Mouse (Mus musculus): ENCODE results near the gene Cmtr1. TPM values are rescaled to one million over a fixed set of nuclear protein-coding genes. Genes with fewer than 3 reads are reported as not detected.

The Cmtr1 gene
- polyA plus RNA-seq, 1 experiment: 23.8 TPM

DNA sequence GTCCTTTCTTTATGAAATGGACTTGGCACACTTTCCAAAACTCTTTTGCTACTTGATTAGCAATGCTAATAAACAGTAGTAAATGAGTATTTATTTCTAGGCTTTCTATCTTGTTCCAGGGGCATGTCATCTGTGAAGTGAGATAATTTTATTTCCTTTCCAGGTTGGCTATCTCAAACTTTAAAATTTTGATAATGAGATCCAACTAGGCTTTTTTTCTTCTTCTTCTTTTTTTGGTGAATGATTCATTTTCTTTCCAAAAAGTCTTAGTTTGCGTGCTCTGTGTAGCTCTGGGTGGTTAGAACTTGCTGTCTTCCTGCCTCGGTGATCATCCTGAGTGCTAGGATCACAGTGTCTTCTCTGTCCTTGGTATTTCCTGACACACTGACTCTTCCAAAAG lies 32.4 kb downstream of the Cmtr1 start:
- no peak for TF ChIP-seq CTCF (IDR thresholded peaks at IDR 0.05; ENCODE audit: control insufficient read depth, insufficient read depth, insufficient replicate concordance, low read depth, low read length)
- TF ChIP-seq POLR2A (IDR thresholded peaks at IDR 0.05; ENCODE audit: control insufficient read depth, low read depth, low read length): no peak
- Histone ChIP-seq H3K4me1 (ENCODE audit: control insufficient read depth, insufficient read depth, low read length) (peaks cover 2% of the 10 kb centered on the region), H3K4me3 (ENCODE audit: control insufficient read depth, low read depth, low read length) (no peak overlapping the region), H3K27ac (ENCODE audit: control insufficient read depth, insufficient read depth, low read depth, low read length) (no peak overlapping the region), H3K27me3 (ENCODE audit: control insufficient read depth, insufficient read depth, low read length) (no peaks in the 10 kb centered on the region), H3K36me3 (ENCODE audit: control insufficient read depth, insufficient read depth, low read length) (peaks cover 10% of the 10 kb centered on the region)

DNA sequence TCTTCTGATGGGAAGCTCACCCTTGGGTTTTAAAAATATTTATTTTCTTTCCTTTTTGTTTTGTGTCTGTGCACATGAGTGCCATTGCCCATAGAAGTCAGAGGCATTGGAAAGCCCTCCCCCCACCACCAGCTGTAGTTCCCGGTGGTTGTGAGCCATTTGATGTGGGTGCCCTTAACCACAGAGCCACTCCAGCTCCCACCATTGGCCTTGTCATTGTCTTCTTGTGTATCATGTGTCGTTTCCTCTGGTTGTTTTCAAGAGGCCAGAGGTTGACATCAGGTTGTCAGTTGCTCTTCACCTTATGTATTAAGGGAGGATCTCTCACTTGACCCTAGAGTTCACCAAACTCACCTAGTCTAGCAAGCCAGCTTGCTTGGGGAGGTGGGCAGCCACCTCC lies 33.2 kb downstream of the Cmtr1 start:
- H3K4me3 ChIP-seq (ENCODE audit: control insufficient read depth, low read depth, low read length): no peak overlapping the region
- H3K27ac ChIP-seq (ENCODE audit: control insufficient read depth, insufficient read depth, low read depth, low read length): no peak overlapping the region
- H3K4me1 ChIP-seq (ENCODE audit: control insufficient read depth, insufficient read depth, low read length): peaks cover 2% of the 10 kb centered on the region
- H3K27me3 ChIP-seq (ENCODE audit: control insufficient read depth, insufficient read depth, low read length): no peaks in the 10 kb centered on the region
- H3K36me3 ChIP-seq (ENCODE audit: control insufficient read depth, insufficient read depth, low read length): peaks cover 13% of the 10 kb centered on the region
- TF ChIP-seq CTCF (IDR thresholded peaks at IDR 0.05; ENCODE audit: control insufficient read depth, insufficient read depth, insufficient replicate concordance, low read depth, low read length) (no peak), POLR2A (IDR thresholded peaks at IDR 0.05; ENCODE audit: control insufficient read depth, low read depth, low read length) (no peak)

DNA sequence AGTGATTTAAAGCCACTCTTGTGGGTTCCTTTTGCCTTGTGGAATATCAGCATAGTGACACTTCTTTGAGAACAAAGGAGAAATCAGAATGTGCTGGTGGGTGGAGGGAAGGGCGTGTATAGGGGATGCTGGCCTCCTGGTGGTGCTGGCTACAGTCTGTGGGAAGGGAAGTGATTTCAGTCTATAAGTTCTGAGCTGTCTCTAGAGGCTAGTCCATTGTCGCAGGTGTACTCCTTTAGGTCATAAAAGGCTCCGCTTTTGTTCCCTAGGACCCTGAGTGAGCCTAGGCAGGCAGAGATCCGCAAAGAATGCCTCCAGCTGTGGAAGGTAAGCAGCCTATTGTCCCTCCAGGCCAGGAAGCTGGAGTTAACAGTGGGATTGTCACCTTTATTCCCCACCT lies 34.1 kb downstream of the Cmtr1 start:
- H3K4me1 ChIP-seq (ENCODE audit: control insufficient read depth, insufficient read depth, low read length): peaks cover 1% of the 10 kb centered on the region
- no peak overlapping the region for H3K4me3 ChIP-seq (ENCODE audit: control insufficient read depth, low read depth, low read length)
- no peaks in the 10 kb centered on the region for H3K27me3 ChIP-seq (ENCODE audit: control insufficient read depth, insufficient read depth, low read length)
- H3K36me3 ChIP-seq (ENCODE audit: control insufficient read depth, insufficient read depth, low read length): peaks cover 13% of the 10 kb centered on the region
- no peak overlapping the region for H3K27ac ChIP-seq (ENCODE audit: control insufficient read depth, insufficient read depth, low read depth, low read length)
- TF ChIP-seq POLR2A (IDR thresholded peaks at IDR 0.05; ENCODE audit: control insufficient read depth, low read depth, low read length): no peak

DNA sequence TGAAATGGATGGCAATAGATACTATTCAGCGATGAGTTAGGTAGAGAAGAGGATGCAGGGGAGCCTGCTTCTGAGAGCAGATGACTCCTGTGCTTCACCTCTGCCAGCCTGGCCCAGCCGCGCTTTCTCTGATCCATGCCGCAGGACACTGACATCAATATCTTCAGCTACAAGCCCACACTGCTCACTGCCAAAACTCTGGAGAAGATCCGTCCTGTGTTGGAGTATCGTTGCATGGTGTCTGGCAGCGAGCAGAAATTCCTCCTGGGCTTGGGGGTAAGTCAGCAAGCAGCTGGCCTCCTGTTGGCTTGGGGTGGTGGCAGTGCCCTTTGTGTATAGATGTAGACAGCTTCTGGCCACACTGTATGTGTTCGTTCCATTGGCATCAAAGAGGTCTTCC lies 36.5 kb downstream of the Cmtr1 start:
- Histone ChIP-seq H3K4me3 (ENCODE audit: control insufficient read depth, low read depth, low read length) (no peak overlapping the region), H3K4me1 (ENCODE audit: control insufficient read depth, insufficient read depth, low read length) (no peaks in the 10 kb centered on the region), H3K36me3 (ENCODE audit: control insufficient read depth, insufficient read depth, low read length) (peaks cover 10% of the 10 kb centered on the region), H3K27me3 (ENCODE audit: control insufficient read depth, insufficient read depth, low read length) (no peaks in the 10 kb centered on the region), H3K27ac (ENCODE audit: control insufficient read depth, insufficient read depth, low read depth, low read length) (no peak overlapping the region)
- TF ChIP-seq POLR2A (IDR thresholded peaks at IDR 0.05; ENCODE audit: control insufficient read depth, low read depth, low read length) (no peak), CTCF (IDR thresholded peaks at IDR 0.05; ENCODE audit: control insufficient read depth, insufficient read depth, insufficient replicate concordance, low read depth, low read length) (no peak)

DNA sequence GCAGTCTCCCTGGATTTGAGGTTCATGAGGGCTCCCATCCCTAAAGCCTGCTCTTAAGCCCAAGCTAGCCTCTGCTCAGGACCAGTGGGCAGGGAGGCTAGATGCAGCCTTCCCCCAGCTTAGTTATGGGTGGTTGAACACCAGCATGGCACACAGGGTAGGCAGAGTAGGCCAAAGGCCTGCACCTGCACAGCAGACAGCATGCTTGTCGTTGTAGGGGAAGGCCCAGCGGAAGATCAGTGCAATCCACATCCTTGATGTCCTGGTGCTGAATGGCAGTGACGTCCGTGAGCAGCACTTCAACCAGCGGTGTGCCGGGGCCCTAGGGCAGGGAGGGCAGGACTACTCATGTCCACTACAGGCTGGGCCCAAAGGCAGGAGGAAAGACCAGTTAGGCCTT lies 38.0 kb downstream of the Cmtr1 start:
- no peaks in the 10 kb centered on the region for H3K27me3 ChIP-seq (ENCODE audit: control insufficient read depth, insufficient read depth, low read length)
- TF ChIP-seq CTCF (IDR thresholded peaks at IDR 0.05; ENCODE audit: control insufficient read depth, insufficient read depth, insufficient replicate concordance, low read depth, low read length) (no peak), POLR2A (IDR thresholded peaks at IDR 0.05; ENCODE audit: control insufficient read depth, low read depth, low read length) (no peak)
- H3K4me3 ChIP-seq (ENCODE audit: control insufficient read depth, low read depth, low read length): no peak overlapping the region
- no peak overlapping the region for H3K27ac ChIP-seq (ENCODE audit: control insufficient read depth, insufficient read depth, low read depth, low read length)
- H3K36me3 ChIP-seq (ENCODE audit: control insufficient read depth, insufficient read depth, low read length): peaks cover 12% of the 10 kb centered on the region
- H3K4me1 ChIP-seq (ENCODE audit: control insufficient read depth, insufficient read depth, low read length): no peaks in the 10 kb centered on the region

DNA sequence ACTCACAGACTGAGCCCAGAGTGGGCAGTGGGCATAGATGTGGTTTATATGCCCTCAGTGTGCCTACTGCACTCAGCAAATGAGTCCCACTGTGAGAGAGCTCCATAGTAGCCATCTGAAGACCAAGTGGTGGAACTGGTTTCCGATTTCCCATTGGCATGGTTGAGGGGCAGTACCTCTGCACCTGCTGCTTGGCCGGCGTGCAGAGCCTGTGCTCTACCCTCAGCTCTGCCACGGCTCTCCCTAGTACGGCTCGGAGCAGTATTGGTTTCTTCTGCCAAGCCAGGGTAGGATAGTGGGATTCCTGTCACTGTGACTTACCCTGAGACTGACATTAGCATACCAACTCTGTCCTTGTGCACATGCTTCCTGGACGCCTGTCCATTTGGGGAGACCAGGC lies 40.2 kb downstream of the Cmtr1 start:
- no peak overlapping the region for H3K4me3 ChIP-seq (ENCODE audit: control insufficient read depth, low read depth, low read length)
- no peak overlapping the region for H3K27ac ChIP-seq (ENCODE audit: control insufficient read depth, insufficient read depth, low read depth, low read length)
- no peaks in the 10 kb centered on the region; the same call in 1 of the 2 replicates for H3K4me1 ChIP-seq (ENCODE audit: control insufficient read depth, insufficient read depth, low read length)
- H3K36me3 ChIP-seq (ENCODE audit: control insufficient read depth, insufficient read depth, low read length): peaks cover 9% of the 10 kb centered on the region
- H3K27me3 ChIP-seq (ENCODE audit: control insufficient read depth, insufficient read depth, low read length): no peaks in the 10 kb centered on the region
- no peak for TF ChIP-seq CTCF (IDR thresholded peaks at IDR 0.05; ENCODE audit: control insufficient read depth, insufficient read depth, insufficient replicate concordance, low read depth, low read length)
- no peak for TF ChIP-seq POLR2A (IDR thresholded peaks at IDR 0.05; ENCODE audit: control insufficient read depth, low read depth, low read length)

DNA sequence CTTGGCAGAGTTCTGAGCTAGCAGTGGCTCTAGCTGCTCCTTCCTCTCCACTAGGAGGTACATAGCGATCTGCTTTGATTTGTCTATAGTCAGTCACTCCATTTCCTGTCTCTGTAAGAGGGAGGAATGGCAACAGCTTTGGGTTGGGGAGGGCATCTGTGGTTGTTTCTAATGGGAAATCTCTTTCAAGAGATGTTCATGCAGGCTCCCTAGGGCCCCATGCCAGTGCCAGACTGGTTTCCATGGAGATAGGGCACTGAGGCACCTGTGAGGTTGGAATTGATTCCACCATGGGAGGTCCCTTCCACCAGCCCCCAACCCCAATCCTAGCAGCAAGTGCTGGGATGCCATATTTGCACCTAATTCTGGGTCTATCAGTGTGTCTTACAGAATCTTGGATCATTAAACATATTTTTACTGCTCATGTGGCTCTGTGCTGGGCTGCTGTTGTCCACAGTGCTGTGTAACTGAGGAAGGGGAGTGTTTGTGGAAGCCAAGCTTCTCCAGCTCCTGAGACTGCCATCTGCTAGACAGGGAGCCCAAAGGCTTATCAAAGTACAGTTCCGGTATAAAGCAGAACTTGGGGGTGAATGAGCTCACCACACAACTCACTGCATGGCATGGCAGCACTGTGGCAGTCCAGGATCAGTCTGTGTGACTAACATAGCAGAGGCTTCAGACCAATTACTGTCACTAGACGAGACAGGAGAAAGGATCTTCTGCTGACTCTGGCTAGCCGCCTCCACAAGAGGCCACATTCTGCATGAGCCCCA lies 42.7 kb downstream of the Cmtr1 start:
- no peak overlapping the region for H3K27ac ChIP-seq (ENCODE audit: control insufficient read depth, insufficient read depth, low read depth, low read length)
- TF ChIP-seq CTCF (IDR thresholded peaks at IDR 0.05; ENCODE audit: control insufficient read depth, insufficient read depth, insufficient replicate concordance, low read depth, low read length) (no peak), POLR2A (IDR thresholded peaks at IDR 0.05; ENCODE audit: control insufficient read depth, low read depth, low read length) (no peak)
- H3K36me3 ChIP-seq (ENCODE audit: control insufficient read depth, insufficient read depth, low read length): peaks cover 4% of the 10 kb centered on the region; the same call in 1 of the 2 replicates
- H3K27me3 ChIP-seq (ENCODE audit: control insufficient read depth, insufficient read depth, low read length): no peaks in the 10 kb centered on the region
- H3K4me3 ChIP-seq (ENCODE audit: control insufficient read depth, low read depth, low read length): no peak overlapping the region
- no peaks in the 10 kb centered on the region; the same call in 1 of the 2 replicates for H3K4me1 ChIP-seq (ENCODE audit: control insufficient read depth, insufficient read depth, low read length)

All from testis, adult 2 months (tissue).